Mouse (Mus musculus) stomach, postnatal 0 days (tissue): ENCODE results near the gene Serpina1c.
"Not testable (repeated sequence)": the region's sequence is repeated elsewhere in the genome, so short reads cannot be mapped to it uniquely, and the experiment has no call there.

Source experiments
- CTCF ChIP-seq: IDR thresholded peaks from 2 replicates; pipeline ENCODE4 v1.5.1; 2016; ENCODE audit warnings: antibody characterized with exemption, low read depth, mild to moderate bottlenecking, moderate library complexity
- EP300 ChIP-seq: optimal IDR thresholded peaks from 2 replicates; pipeline ENCODE3; 2016; ENCODE audit warnings: antibody characterized with exemption

DNA sequence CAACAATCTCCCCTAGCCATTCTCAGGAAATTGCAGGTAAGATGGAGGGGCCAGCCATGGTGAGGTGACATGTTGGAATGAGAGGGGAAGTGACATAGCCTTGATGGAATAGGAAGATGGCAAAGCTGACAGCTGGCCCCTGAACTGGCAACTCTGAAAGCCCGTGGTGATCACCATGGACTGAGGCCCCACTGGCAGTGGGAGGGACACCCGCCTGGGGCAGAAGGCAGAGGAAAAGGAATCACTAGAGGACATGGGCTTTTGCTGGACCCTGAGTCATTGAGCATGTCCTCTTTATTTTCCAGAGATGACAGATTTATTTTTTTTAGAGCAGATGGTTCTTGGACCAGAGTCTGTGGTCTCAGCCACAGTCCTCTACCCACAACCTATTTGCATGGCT, 51.7 kb downstream of the Serpina1c start:
- TF ChIP-seq CTCF, EP300: not testable (repeated sequence)
